ENCODE assay signal across 8 mouse cellular contexts in the genomic region with DNA sequence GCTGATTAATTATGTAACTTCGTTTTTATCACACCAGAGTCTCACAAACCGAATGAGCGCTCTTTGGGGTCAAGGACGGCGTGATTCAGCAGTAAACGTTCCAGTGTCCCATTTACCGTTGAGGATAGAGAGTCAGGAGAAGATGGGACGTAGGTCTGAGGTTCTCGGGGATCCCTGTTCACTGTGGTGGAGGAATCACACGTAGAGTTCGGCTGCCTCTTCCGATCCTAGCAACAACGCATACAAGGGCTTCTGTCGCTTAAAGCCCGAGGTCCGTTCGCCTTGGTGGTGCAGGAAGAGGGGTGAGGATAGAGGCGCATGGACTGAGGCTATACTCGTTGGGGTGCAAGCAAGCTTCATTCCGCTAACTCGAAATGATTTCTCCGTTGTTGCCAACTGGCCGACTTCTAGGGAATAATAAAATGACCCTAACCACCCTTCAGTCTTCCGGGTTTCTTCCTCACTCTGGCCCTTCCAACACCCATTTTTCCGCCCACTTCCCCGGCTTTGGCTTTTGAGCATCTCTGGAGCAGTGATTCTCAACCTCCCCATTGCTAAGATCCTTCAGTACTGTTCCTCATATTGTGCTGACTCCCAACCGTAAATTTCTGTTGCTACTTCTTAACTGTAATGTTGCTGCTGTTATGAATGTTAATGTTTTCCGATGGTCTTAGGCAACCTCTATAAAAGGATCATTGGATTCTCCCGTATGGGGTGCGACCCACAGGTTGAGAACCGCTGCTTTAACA. TPM values are rescaled to one million over a fixed set of nuclear protein-coding genes. Genes with fewer than 3 reads are reported as not detected.
DNase-seq lines count a peak whose midpoint lies in the region; ATAC-seq lines count a peak whose summit lies in the region.

No protein-coding gene starts in this region.

- WGBS in forebrain, embryonic 13.5 days: under 1% methylated on average over 31 of the region's 31 CpGs
- 1% methylated on average over 31 of the region's 31 CpGs for WGBS in hindbrain, embryonic 11.5 days

- H3K4me2 ChIP-seq in forebrain, embryonic 13.5 days: peak overlapping the region; percentile 83
- peak overlapping the region; percentile 79 for H3K4me2 ChIP-seq in hindbrain, embryonic 11.5 days (replicated peaks; ENCODE audit: low read depth, low read length)

- H3K27me3 ChIP-seq in forebrain, embryonic 13.5 days: no peaks in the 10 kb centered on the region
- no peaks in the 10 kb centered on the region for H3K27me3 ChIP-seq in hindbrain, embryonic 11.5 days (ENCODE audit: control insufficient read depth, insufficient read depth, low read length)

- peak; percentile 65 for DNase-seq in Muller cell, postnatal 12 days (ENCODE audit: inconsistent ontology term)
- peak; percentile 62 for DNase-seq in hindbrain, embryonic 11.5 days (ENCODE audit: low spot score)
- DNase-seq in left cerebral cortex, postnatal 14 days (ENCODE audit: low spot score in 2 of 2): peak; percentile 19 to 41
- peak; percentile 56 for DNase-seq in skeletal muscle tissue, adult 2 months (ENCODE audit: low read depth, low spot score)

- H3K9ac ChIP-seq in forebrain, embryonic 13.5 days: peak overlapping the region; percentile 70
- peak overlapping the region; percentile 67 for H3K9ac ChIP-seq in hindbrain, embryonic 11.5 days (ENCODE audit: low read depth, low read length)

- no peaks in the 10 kb centered on the region for H3K36me3 ChIP-seq in forebrain, embryonic 13.5 days (ENCODE audit: poor library complexity, severe bottlenecking)
- no peaks in the 10 kb centered on the region for H3K36me3 ChIP-seq in hindbrain, embryonic 11.5 days (ENCODE audit: control insufficient read depth, insufficient read depth, low read length)

- no peaks in the 10 kb centered on the region for H3K9me3 ChIP-seq in forebrain, embryonic 13.5 days (replicated peaks)
- H3K9me3 ChIP-seq in hindbrain, embryonic 11.5 days (ENCODE audit: control insufficient read depth, low read length): no peaks in the 10 kb centered on the region

- H3K4me3 ChIP-seq in forebrain, embryonic 13.5 days: peak overlapping the region; percentile 76
- peak overlapping the region; percentile 99 for H3K4me3 ChIP-seq in hindbrain, embryonic 11.5 days (ENCODE audit: low read depth, low read length)

- H3K27ac ChIP-seq in forebrain, embryonic 13.5 days: peak overlapping the region; percentile 99
- peak overlapping the region; percentile 65; the same call in 1 of the 2 replicates for H3K27ac ChIP-seq in hindbrain, embryonic 11.5 days (ENCODE audit: low read depth, low read length)

- peaks cover 28% of the 10 kb centered on the region for H3K4me1 ChIP-seq in forebrain, embryonic 13.5 days
- H3K4me1 ChIP-seq in hindbrain, embryonic 11.5 days (replicated peaks; ENCODE audit: control insufficient read depth, insufficient read depth, low read length): 0 out of 2 replicates have a peak, but pooled peaks cover 2% of the 10 kb centered on the region

- peak; percentile 47 for ATAC-seq in cerebellum, adult (ENCODE audit: insufficient number of reproducible peaks, low FRiP score, low TSS enrichment)
- peak; percentile 16 for ATAC-seq in forebrain, embryonic 13.5 days
- ATAC-seq in hindbrain, embryonic 11.5 days (ENCODE audit: low FRiP score): peak; percentile 45
- ATAC-seq in megakaryocyte progenitor cell, adult 5-6 weeks (replicated peaks; ENCODE audit: poor library complexity): 0 out of 2 replicates have a peak, but pooled peaks have one; percentile 4
- ATAC-seq in inflammation-experienced regulatory T-cells, adult 6 months: no peak

- intact Hi-C loops in left cerebral cortex, postnatal 14 days (cut with DNase I): loop anchor here (2.0 kb wide), 1 partner anchor 31 kb away; a partner anchor contains a TSS

RNA-seq across cellular contexts. Expression of a gene that starts 1.4 kb away (rescaled TPM):
- polyA plus RNA-seq in forebrain, embryonic 13.5 days (2015; fragmentation: Nextera tagmentation; extraction: Ambion mirVana): 27.8 and 28.4 TPM in 2 replicates
- 23.4 and 39.7 TPM in 2 replicates for polyA plus RNA-seq in hindbrain, embryonic 11.5 days (2014; fragmentation: Nextera tagmentation; extraction: Ambion mirVana)
- 100 to 1,000 TPM; 172 to 188 TPM for total RNA-seq in left cerebral cortex, postnatal 14 days (2021)
- 142 and 148 TPM in 2 replicates for total RNA-seq in megakaryocyte progenitor cell, adult 5-6 weeks (2015)
- 59.3 and 60.2 TPM in 2 replicates for total RNA-seq in megakaryocyte progenitor cell, adult 5-6 weeks (2017)
- polyA plus RNA-seq in inflammation-experienced regulatory T-cells, adult 6 months (2017; shearing (Covaris generic)): 10 to 100 TPM; 40.8 to 54.9 (median 47.8) TPM

RNA-seq across cellular contexts. Expression of a gene that starts 31.2 kb away (rescaled TPM):
- polyA plus RNA-seq in forebrain, embryonic 13.5 days (2015; fragmentation: Nextera tagmentation; extraction: Ambion mirVana): 63.6 and 66.5 TPM in 2 replicates
- 51.3 and 58.6 TPM in 2 replicates for polyA plus RNA-seq in hindbrain, embryonic 11.5 days (2014; fragmentation: Nextera tagmentation; extraction: Ambion mirVana)
- 10 to 100 TPM; 66.2 to 71.8 TPM for total RNA-seq in left cerebral cortex, postnatal 14 days (2021)
- 41.4 and 46.0 TPM in 2 replicates for total RNA-seq in megakaryocyte progenitor cell, adult 5-6 weeks (2015)
- total RNA-seq in megakaryocyte progenitor cell, adult 5-6 weeks (2017): 43.2 and 56.2 TPM in 2 replicates
- polyA plus RNA-seq in inflammation-experienced regulatory T-cells, adult 6 months (2017; shearing (Covaris generic)): 10 to 100 TPM; 55.2 to 89.6 (median 75.2) TPM

RNA-seq across cellular contexts. Expression of a gene that starts 31.4 kb away (rescaled TPM):
- polyA plus RNA-seq in forebrain, embryonic 13.5 days (2015; fragmentation: Nextera tagmentation; extraction: Ambion mirVana): 58.3 TPM in 2 replicates
- polyA plus RNA-seq in hindbrain, embryonic 11.5 days (2014; fragmentation: Nextera tagmentation; extraction: Ambion mirVana): 78.9 and 79.4 TPM in 2 replicates
- total RNA-seq in left cerebral cortex, postnatal 14 days (2021): 10 to 100 TPM; 18.7 to 20.9 TPM
- total RNA-seq in megakaryocyte progenitor cell, adult 5-6 weeks (2015): 71.0 and 73.2 TPM in 2 replicates
- total RNA-seq in megakaryocyte progenitor cell, adult 5-6 weeks (2017): 55.6 and 62.0 TPM in 2 replicates
- polyA plus RNA-seq in inflammation-experienced regulatory T-cells, adult 6 months (2017; shearing (Covaris generic)): 10 to 100 TPM; 18.5 to 22.5 (median 21.3) TPM

RNA-seq across cellular contexts. Expression of a gene that starts 38.4 kb away (rescaled TPM):
- 108 and 109 TPM in 2 replicates for polyA plus RNA-seq in forebrain, embryonic 13.5 days (2015; fragmentation: Nextera tagmentation; extraction: Ambion mirVana)
- 126 and 128 TPM in 2 replicates for polyA plus RNA-seq in hindbrain, embryonic 11.5 days (2014; fragmentation: Nextera tagmentation; extraction: Ambion mirVana)
- 1 to 10 TPM; 2.4 to 3.1 TPM for total RNA-seq in left cerebral cortex, postnatal 14 days (2021)
- 185 and 201 TPM in 2 replicates for total RNA-seq in megakaryocyte progenitor cell, adult 5-6 weeks (2015)
- 207 and 229 TPM in 2 replicates for total RNA-seq in megakaryocyte progenitor cell, adult 5-6 weeks (2017)
- polyA plus RNA-seq in inflammation-experienced regulatory T-cells, adult 6 months (2017; shearing (Covaris generic)): 100 to 1,000 TPM in 1 of 3 experiments, 10 to 100 TPM in 2; 25.5 to 101 (median 26.7) TPM

RNA-seq across cellular contexts. Expression of a gene that starts 44.8 kb away (rescaled TPM):
- 0.96 and 1.4 TPM in 2 replicates for polyA plus RNA-seq in forebrain, embryonic 13.5 days (2015; fragmentation: Nextera tagmentation; extraction: Ambion mirVana)
- 0.94 and 1.4 TPM in 2 replicates for polyA plus RNA-seq in hindbrain, embryonic 11.5 days (2014; fragmentation: Nextera tagmentation; extraction: Ambion mirVana)
- 10 to 100 TPM; 34.0 to 34.1 TPM for total RNA-seq in left cerebral cortex, postnatal 14 days (2021)
- total RNA-seq in megakaryocyte progenitor cell, adult 5-6 weeks (2015): not detected in 2 replicates
- total RNA-seq in megakaryocyte progenitor cell, adult 5-6 weeks (2017): not detected in 2 replicates
- under 1 TPM in 2 of 3 experiments, not detected in 1; 0.34 to 0.41 TPM for polyA plus RNA-seq in inflammation-experienced regulatory T-cells, adult 6 months (2017; shearing (Covaris generic))
